Mouse (Mus musculus) gastrocnemius, adult 8-10 months (tissue): Measurements from ENCODE around the gene Cd300a. TPM values are rescaled to one million over a fixed set of nuclear protein-coding genes. Genes with fewer than 3 reads are reported as not detected.
"Not testable (repeated sequence)": the region's sequence is repeated elsewhere in the genome, so short reads cannot be mapped to it uniquely, and the experiment has no call there.

Experiments used
- DNase-seq, 2 experiments: peaks; one replicate each; pipeline ENCODE4 v3.0.0; 2022; ENCODE audit warnings: low spot score in 2 of 2
- total RNA-seq, 4 experiments: library from RNA; stranded (reverse); gene quantifications; 2 replicates each; pipeline ENCODE4 v1.2.4; 2022

Gene Cd300a
- total RNA-seq, 4 experiments from 2014 or later = 0.29 to 0.54 (median 0.34) TPM

GRCm38 (mm10) chr11:114903224-114903623 is 13.4 kb downstream of the Cd300a start:
- DNase-seq = no peak

GRCm38 (mm10) chr11:114907567-114907966 is 17.7 kb downstream of the Cd300a start:
- DNase-seq = no peak

- no peak for DNase-seq
These were observed 18.2 kb downstream of the Cd300a start for GRCm38 (mm10) chr11:114908086-114908485.

- not testable (repeated sequence) for DNase-seq
These were observed 19.7 kb downstream of the Cd300a start for GRCm38 (mm10) chr11:114909538-114909937.

- DNase-seq = peak; percentile 38 to 42
These were observed 23.0 kb downstream of the Cd300a start for GRCm38 (mm10) chr11:114912847-114913246.

- DNase-seq = no peak
These were observed 25.1 kb downstream of the Cd300a start for GRCm38 (mm10) chr11:114914978-114915377.

GRCm38 (mm10) chr11:114917120-114917519 is 27.3 kb downstream of the Cd300a start:
- DNase-seq = no peak

- no peak for DNase-seq
These were observed 32.6 kb downstream of the Cd300a start for GRCm38 (mm10) chr11:114922439-114922838.

GRCm38 (mm10) chr11:114923961-114924360 is 34.1 kb downstream of the Cd300a start:
- no peak for DNase-seq

GRCm38 (mm10) chr11:114929581-114929980 is 39.7 kb downstream of the Cd300a start:
- no peak for DNase-seq

- DNase-seq = no peak
These were observed 41.2 kb downstream of the Cd300a start for GRCm38 (mm10) chr11:114931041-114931440.

GRCm38 (mm10) chr11:114933591-114933990 is 43.8 kb downstream of the Cd300a start:
- DNase-seq = no peak

- no peak for DNase-seq
These were observed 44.3 kb downstream of the Cd300a start, which contains the start of gene Cd300lb for GRCm38 (mm10) chr11:114934144-114934543. TSS of gene Cd300lb (minus strand) at chr11:114934386.

Other genes with a start within 250 kb of the Cd300a start
- 100 to 1,000 TPM; 528 to 780 (median 621) TPM for gene Rpl38, start 221.5 kb upstream of the Cd300a start, total RNA-seq
- gene Ttyh2, start 214.6 kb upstream of the Cd300a start, total RNA-seq = 10 to 100 TPM; 17.6 to 20.2 (median 19.4) TPM
- not detected for gene Dnaic2, start 162.6 kb upstream of the Cd300a start, total RNA-seq
- gene Kif19a, start 124.7 kb upstream of the Cd300a start, total RNA-seq = under 1 TPM in 3 of 4 experiments, not detected in 1; 0.62 to 0.82 (median 0.67) TPM
- gene Btbd17, start 94.1 kb upstream of the Cd300a start, total RNA-seq = not detected
- gene Gpr142, start 91.1 kb upstream of the Cd300a start, total RNA-seq = not detected
- gene Gprc5c, start 38.9 kb upstream of the Cd300a start, total RNA-seq = 10 to 100 TPM; 31.9 to 49.5 (median 39.2) TPM
- under 1 TPM; 0.12 to 0.17 (median 0.16) TPM for gene Cd300lb, start 44.3 kb downstream of the Cd300a start, total RNA-seq
- gene Cd300c, start 79.1 kb downstream of the Cd300a start, total RNA-seq = not detected
- under 1 TPM; 0.10 to 0.34 (median 0.21) TPM for gene Cd300ld, start 99.9 kb downstream of the Cd300a start, total RNA-seq
- under 1 TPM in 1 of 4 experiments, not detected in 3; 0.27 TPM for gene Cd300c2, start 111.8 kb downstream of the Cd300a start, total RNA-seq
- gene Cd300ld2, start 126.2 kb downstream of the Cd300a start, total RNA-seq = not detected
- gene Cd300ld4, start 137.0 kb downstream of the Cd300a start, total RNA-seq = under 1 TPM in 1 of 4 experiments, not detected in 3; 0.74 TPM
- gene Cd300ld5, start 147.7 kb downstream of the Cd300a start, total RNA-seq = 1 to 10 TPM in 1 of 4 experiments, under 1 TPM in 2, not detected in 1; 0.29 to 2.7 (median 0.77) TPM
- 1 to 10 TPM in 2 of 4 experiments, under 1 TPM in 2; 0.29 to 2.9 (median 1.2) TPM for gene Cd300ld3, start 158.4 kb downstream of the Cd300a start, total RNA-seq
- gene Cd300e, start 172.1 kb downstream of the Cd300a start, total RNA-seq = under 1 TPM in 1 of 4 experiments, not detected in 3; 0.13 TPM
- gene Rab37, start 201.4 kb downstream of the Cd300a start, total RNA-seq = under 1 TPM in 2 of 4 experiments, not detected in 2; 0.13 to 0.15 TPM
- gene Cd300lf, start 244.0 kb downstream of the Cd300a start, total RNA-seq = under 1 TPM in 1 of 4 experiments, not detected in 3; 0.07 TPM